Mouse (Mus musculus) brain, embryonic 14.5 days (tissue): ENCODE measurements around the gene Thpo.

Source experiments
- CTCF ChIP-seq: fragments of 200-500 bp; IDR thresholded peaks from 2 replicates; pipeline ENCODE4 v1.5.1; 2012; ENCODE audit warnings: inconsistent platforms, mild to moderate bottlenecking, moderate library complexity, borderline replicate concordance; ENCODE audit not compliant: insufficient read depth, insufficient read length; ENCODE audit errors: extremely low read depth
- POLR2A ChIP-seq: fragments of 200-500 bp; IDR thresholded peaks from 2 replicates; pipeline ENCODE4 v1.6.1; 2012; ENCODE audit warnings: mild to moderate bottlenecking, inconsistent platforms, borderline replicate concordance; ENCODE audit not compliant: poor library complexity, insufficient read depth, insufficient read length, severe bottlenecking; ENCODE audit errors: extremely low read depth

DNA sequence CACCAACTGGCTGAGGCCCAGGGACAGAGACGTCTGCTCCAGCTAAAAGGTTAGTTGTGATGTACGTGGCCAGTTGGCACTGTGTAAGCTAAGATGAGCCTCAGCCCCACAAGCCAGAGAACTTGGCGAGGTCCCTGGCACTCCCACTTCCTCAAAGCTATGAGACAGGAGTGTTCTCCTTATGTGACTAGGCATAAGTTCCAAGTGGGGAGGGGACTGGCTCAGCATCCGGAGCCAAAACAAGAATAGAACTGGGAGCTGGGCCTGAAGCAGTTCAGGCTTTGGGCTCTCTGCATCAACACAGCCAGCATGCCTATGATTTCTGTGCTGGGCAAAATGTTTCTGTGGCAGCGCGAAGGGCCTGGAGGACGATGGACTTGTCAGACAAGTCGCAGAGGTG, 39.5 kb downstream of the Thpo start:
- TF ChIP-seq CTCF: no peak
- no peak for TF ChIP-seq POLR2A
